Mouse (Mus musculus): Measurements from ENCODE around the gene Ctnnd2. TPM values are rescaled to one million over a fixed set of nuclear protein-coding genes. Genes with fewer than 3 reads are reported as not detected.
"Not testable (repeated sequence)": the region's sequence is repeated elsewhere in the genome, so short reads cannot be mapped to it uniquely, and the experiment has no call there.

Gene Ctnnd2
- 0.28 and 0.35 TPM in 2 replicates for polyA plus RNA-seq (2012; rRNA removed)

DNA sequence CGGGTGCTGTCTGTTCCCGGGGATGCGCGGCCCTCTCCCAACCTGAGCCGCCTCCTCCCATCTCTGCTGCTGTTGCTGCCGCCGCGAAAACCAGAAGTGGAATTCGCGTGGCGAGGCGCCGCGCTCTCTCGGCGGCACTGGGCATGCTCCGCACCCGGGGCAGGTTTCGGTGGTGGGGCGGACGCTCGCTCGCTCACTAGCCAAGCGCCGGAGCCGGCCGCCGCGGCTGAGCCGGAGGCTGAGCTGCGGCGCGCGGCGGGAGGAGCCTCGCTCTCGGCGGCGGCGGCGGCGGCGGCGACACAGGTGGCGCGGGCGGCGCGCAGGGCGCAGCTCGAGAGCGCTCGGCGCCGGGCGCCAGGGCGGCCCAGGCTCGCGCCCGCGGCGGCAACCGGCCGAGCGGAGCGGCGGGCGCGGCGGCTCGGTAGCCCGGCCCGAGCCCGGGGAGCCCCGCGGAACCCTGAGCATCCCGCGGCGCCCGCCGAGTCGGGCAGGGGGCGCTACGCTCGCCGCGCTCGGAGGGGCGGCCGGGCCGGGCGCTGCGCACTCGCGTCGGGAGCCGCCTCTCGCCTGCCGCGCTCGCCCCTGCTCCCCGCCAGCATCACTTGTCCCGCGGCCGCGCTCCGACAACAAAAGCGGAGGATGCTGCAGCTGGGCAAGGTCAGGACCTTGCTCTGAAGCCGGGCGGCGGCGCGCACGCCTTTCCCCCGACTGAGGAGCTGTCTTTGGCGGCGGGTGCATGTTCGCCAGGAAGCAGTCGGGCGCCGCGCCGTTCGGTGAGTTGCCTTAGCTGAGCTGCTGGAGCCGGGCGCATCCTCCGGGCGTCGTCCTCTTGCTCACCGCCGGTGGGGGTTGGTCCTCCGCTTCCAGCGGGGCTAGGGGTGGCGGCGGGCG lies at the start of gene Ctnnd2:
Gene Ctnnd2 (plus strand): TSS at position 203 of the 891 bp plus-strand sequence.
- Histone ChIP-seq H3K27ac (ENCODE audit: insufficient read depth, low read depth, low read length) (no peak within 1 kb of the TSS), H3K4me1 (ENCODE audit: control insufficient read depth, insufficient read depth, low read length) (no peaks in the 10 kb centered on the region), H3K36me3 (ENCODE audit: control insufficient read depth, insufficient read depth, low read length) (no peaks in the 10 kb centered on the region), H3K27me3 (replicated peaks; ENCODE audit: control insufficient read depth, insufficient read depth, low read length) (0 out of 2 replicates have a peak, but pooled peaks cover 6% of the 10 kb centered on the region), H3K4me3 (ENCODE audit: insufficient read depth, low read depth, low read length) (peak within 1 kb of the TSS; percentile 39)
- DNase-seq: peak; percentile 11
- WGBS: 8% methylated on average over 136 of the region's 136 CpGs
- TF ChIP-seq CTCF (conservative IDR thresholded peaks at IDR 0.05; ENCODE audit: insufficient read depth, insufficient read length, low read depth, low read length) (no peak), POLR2A (IDR thresholded peaks at IDR 0.05; ENCODE audit: low read depth, low read length) (no peak)

DNA sequence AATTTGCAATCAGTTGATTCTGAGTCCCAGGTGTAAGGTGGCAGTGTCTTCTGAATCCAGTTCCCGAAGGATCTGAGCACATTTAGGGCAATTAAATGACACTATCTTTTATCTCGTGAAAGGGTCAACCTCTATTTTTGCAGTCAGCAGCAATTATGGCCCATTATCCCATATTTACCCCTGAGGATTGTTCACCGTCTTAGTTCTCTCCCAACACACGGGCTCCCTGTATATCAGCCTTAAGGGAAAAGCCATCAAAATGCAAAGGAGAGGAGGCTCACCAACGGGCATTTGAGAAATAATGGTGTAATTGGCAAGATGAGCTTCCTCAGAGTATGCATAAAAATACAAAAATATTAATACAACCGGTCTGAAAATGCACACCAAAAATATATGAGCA lies 41.7 kb upstream of the Ctnnd2 start:
- 72% methylated on average over 6 of the region's 6 CpGs for WGBS
- DNase-seq: no peak
- TF ChIP-seq CTCF (conservative IDR thresholded peaks at IDR 0.05; ENCODE audit: insufficient read depth, insufficient read length, low read depth, low read length) (no peak), POLR2A (IDR thresholded peaks at IDR 0.05; ENCODE audit: low read depth, low read length) (no peak)
- Histone ChIP-seq H3K4me1 (ENCODE audit: control insufficient read depth, insufficient read depth, low read length) (no peaks in the 10 kb centered on the region), H3K27ac (ENCODE audit: insufficient read depth, low read depth, low read length) (no peak overlapping the region), H3K36me3 (ENCODE audit: control insufficient read depth, insufficient read depth, low read length) (no peaks in the 10 kb centered on the region), H3K27me3 (replicated peaks; ENCODE audit: control insufficient read depth, insufficient read depth, low read length) (no peaks in the 10 kb centered on the region), H3K4me3 (ENCODE audit: insufficient read depth, low read depth, low read length) (no peak overlapping the region)

DNA sequence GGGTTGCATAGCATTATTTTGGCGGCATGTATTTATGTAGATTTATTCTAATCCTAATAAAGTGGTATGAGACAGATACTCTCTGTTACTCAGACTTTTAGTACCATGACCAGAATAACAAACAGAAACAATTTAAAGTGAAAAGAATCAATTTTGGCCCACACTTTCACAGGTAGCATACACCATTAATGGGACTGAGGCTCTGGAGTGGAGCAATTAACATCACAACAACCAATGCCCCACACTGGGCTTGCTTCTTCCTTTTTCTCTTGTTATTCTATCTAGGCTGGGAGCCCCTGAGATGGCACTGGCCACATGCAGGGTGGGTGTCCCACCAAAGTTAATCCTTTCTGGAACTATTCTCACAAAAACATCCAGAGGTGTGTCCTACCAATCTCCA lies 32.8 kb upstream of the Ctnnd2 start:
- not testable (repeated sequence) for H3K27ac ChIP-seq (ENCODE audit: insufficient read depth, low read depth, low read length); H3K36me3 ChIP-seq (ENCODE audit: control insufficient read depth, insufficient read depth, low read length); H3K4me1 ChIP-seq (ENCODE audit: control insufficient read depth, insufficient read depth, low read length); H3K4me3 ChIP-seq (ENCODE audit: insufficient read depth, low read depth, low read length); DNase-seq; H3K27me3 ChIP-seq (replicated peaks; ENCODE audit: control insufficient read depth, insufficient read depth, low read length)
- 37% methylated on average over 1 of the region's 1 CpGs for WGBS

DNA sequence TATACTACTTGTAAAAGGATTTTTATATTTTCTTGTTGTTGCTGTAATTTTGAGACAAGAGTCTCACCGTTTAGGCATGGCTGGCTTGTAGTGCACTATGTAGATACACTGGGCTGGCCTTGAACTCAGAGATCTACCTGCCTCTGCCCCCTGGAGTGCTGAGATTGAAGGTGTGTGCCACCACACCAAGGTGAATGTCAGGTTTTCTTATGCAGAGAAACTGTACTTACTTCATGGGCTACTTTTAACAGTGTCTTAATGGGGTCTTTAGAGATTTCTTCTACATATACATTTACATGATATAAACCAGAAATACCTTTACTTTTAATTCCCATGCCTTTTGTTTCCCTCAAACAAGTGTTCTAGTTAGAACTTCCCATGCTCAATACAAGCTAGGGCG lies 27.0 kb upstream of the Ctnnd2 start:
- Histone ChIP-seq H3K27ac (ENCODE audit: insufficient read depth, low read depth, low read length) (no peak overlapping the region), H3K27me3 (replicated peaks; ENCODE audit: control insufficient read depth, insufficient read depth, low read length) (no peaks in the 10 kb centered on the region), H3K4me3 (ENCODE audit: insufficient read depth, low read depth, low read length) (no peak overlapping the region), H3K4me1 (ENCODE audit: control insufficient read depth, insufficient read depth, low read length) (no peaks in the 10 kb centered on the region), H3K36me3 (ENCODE audit: control insufficient read depth, insufficient read depth, low read length) (no peaks in the 10 kb centered on the region)
- DNase-seq: no peak
- 76% methylated on average over 2 of the region's 2 CpGs for WGBS
- TF ChIP-seq POLR2A (IDR thresholded peaks at IDR 0.05; ENCODE audit: low read depth, low read length) (no peak), CTCF (conservative IDR thresholded peaks at IDR 0.05; ENCODE audit: insufficient read depth, insufficient read length, low read depth, low read length) (no peak)

DNA sequence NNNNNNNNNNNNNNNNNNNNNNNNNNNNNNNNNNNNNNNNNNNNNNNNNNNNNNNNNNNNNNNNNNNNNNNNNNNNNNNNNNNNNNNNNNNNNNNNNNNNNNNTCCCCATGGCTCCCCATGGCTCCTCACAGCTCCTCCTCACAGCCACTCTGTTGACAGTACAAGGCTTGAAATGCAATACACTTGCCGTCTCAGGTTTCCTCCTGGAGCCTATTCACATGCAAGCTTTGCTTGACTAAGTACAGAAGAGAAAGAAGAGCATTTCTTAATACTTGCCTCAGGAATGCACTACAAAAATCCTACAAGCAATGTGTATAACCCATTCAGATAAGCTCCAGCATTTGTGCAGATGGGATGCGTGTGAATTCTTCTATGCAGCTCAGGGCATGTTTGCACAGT lies 20.2 kb upstream of the Ctnnd2 start:
- WGBS: 34% methylated on average over 2 of the region's 2 CpGs
- H3K27ac ChIP-seq (ENCODE audit: insufficient read depth, low read depth, low read length): no peak overlapping the region
- H3K4me3 ChIP-seq (ENCODE audit: insufficient read depth, low read depth, low read length): no peak overlapping the region
- no peaks in the 10 kb centered on the region for H3K36me3 ChIP-seq (ENCODE audit: control insufficient read depth, insufficient read depth, low read length)
- TF ChIP-seq CTCF (conservative IDR thresholded peaks at IDR 0.05; ENCODE audit: insufficient read depth, insufficient read length, low read depth, low read length) (no peak), POLR2A (IDR thresholded peaks at IDR 0.05; ENCODE audit: low read depth, low read length) (no peak)
- H3K27me3 ChIP-seq (replicated peaks; ENCODE audit: control insufficient read depth, insufficient read depth, low read length): no peaks in the 10 kb centered on the region; the same call in 1 of the 2 replicates
- H3K4me1 ChIP-seq (ENCODE audit: control insufficient read depth, insufficient read depth, low read length): no peaks in the 10 kb centered on the region
- DNase-seq: no peak

DNA sequence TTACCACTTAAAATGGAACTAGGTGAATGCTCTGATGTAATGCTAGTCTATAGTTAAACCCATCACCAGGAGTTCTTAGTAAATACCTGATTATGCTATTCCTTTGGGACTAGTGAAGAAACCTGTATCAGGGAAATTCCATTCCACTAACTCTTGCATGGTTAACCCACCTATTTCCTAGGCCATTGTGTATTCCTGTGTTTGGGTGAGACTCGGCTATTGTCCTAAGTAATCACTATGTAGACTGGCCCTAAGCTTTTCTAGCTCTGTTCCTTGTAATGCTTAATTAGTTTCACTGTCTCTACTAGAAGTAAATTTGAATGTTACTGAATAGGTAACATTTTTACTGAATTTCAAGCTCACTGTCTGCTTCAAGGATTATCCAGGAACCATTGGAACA lies 14.4 kb upstream of the Ctnnd2 start:
- TF ChIP-seq CTCF (conservative IDR thresholded peaks at IDR 0.05; ENCODE audit: insufficient read depth, insufficient read length, low read depth, low read length): no peak
- TF ChIP-seq POLR2A (IDR thresholded peaks at IDR 0.05; ENCODE audit: low read depth, low read length): no peak
- no peak for DNase-seq
- Histone ChIP-seq H3K4me1 (ENCODE audit: control insufficient read depth, insufficient read depth, low read length) (no peaks in the 10 kb centered on the region), H3K4me3 (ENCODE audit: insufficient read depth, low read depth, low read length) (no peak overlapping the region), H3K27ac (ENCODE audit: insufficient read depth, low read depth, low read length) (no peak overlapping the region), H3K27me3 (replicated peaks; ENCODE audit: control insufficient read depth, insufficient read depth, low read length) (no peaks in the 10 kb centered on the region), H3K36me3 (ENCODE audit: control insufficient read depth, insufficient read depth, low read length) (no peaks in the 10 kb centered on the region)
- WGBS: 90% methylated on average over 1 of the region's 1 CpGs

DNA sequence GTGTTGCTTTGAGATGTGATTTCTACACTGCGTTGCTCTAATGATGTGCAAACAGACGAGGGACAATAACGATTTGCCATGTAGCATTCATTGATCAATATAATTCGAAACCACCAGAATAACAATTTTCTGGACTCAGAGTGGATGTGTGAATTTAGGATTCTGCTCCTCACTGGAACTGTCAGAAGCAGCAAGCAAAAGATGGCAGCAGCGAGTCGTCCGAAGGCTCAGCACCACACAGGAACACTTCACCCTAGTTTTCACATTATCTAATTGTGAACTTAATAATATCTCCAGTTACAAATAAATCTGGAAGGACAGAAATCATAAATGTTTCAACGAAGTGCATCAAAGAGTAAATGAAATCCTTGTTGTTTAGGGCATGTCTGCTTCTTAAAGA lies 2.4 kb upstream of the Ctnnd2 start:
- DNase-seq: no peak
- H3K36me3 ChIP-seq (ENCODE audit: control insufficient read depth, insufficient read depth, low read length): no peaks in the 10 kb centered on the region
- 71% methylated on average over 8 of the region's 8 CpGs for WGBS
- H3K27ac ChIP-seq (ENCODE audit: insufficient read depth, low read depth, low read length): no peak overlapping the region
- H3K4me3 ChIP-seq (ENCODE audit: insufficient read depth, low read depth, low read length): no peak overlapping the region
- H3K4me1 ChIP-seq (ENCODE audit: control insufficient read depth, insufficient read depth, low read length): no peaks in the 10 kb centered on the region
- TF ChIP-seq POLR2A (IDR thresholded peaks at IDR 0.05; ENCODE audit: low read depth, low read length) (no peak), CTCF (conservative IDR thresholded peaks at IDR 0.05; ENCODE audit: insufficient read depth, insufficient read length, low read depth, low read length) (no peak)
- 0 out of 2 replicates have a peak, but pooled peaks cover 6% of the 10 kb centered on the region for H3K27me3 ChIP-seq (replicated peaks; ENCODE audit: control insufficient read depth, insufficient read depth, low read length)
